Mouse (Mus musculus) embryonic facial prominence, embryonic 14.5 days (tissue): ENCODE results near the gene Adcy5. TPM values are rescaled to one million over a fixed set of nuclear protein-coding genes. Genes with fewer than 3 reads are reported as not detected.

ENCODE experiments used
- ATAC-seq: fragments of 200-750 bp; cut with Nextera tagmentation; 2 replicates; pipeline ENCODE4 v1.8.0; 2017; ENCODE audit warnings: low read depth, moderate number of reproducible peaks, moderate TSS enrichment
- DNase-seq: peaks from one replicate; pipeline ENCODE4 v3.0.0-alpha.2; 2015; ENCODE audit warnings: low spot score
- H3K27ac ChIP-seq: fragments of 300-500 bp; sonication (generic); replicated peaks from 2 replicates; pipeline ENCODE4 v1.5.1; 2014; ENCODE audit warnings: low read depth, mild to moderate bottlenecking, low read length, moderate library complexity
- H3K27me3 ChIP-seq: fragments of 300-500 bp; sonication (generic); replicated peaks from 2 replicates; pipeline ENCODE4 v1.6.1; 2014; ENCODE audit warnings: low read length; ENCODE audit not compliant: control insufficient read depth, insufficient read depth
- H3K36me3 ChIP-seq: fragments of 300-500 bp; sonication (generic); 2 replicates; pipeline ENCODE4 v1.6.1; 2014; ENCODE audit warnings: low read length, mixed read lengths; ENCODE audit not compliant: control insufficient read depth, insufficient read depth
- H3K4me1 ChIP-seq: fragments of 300-500 bp; sonication (generic); 2 replicates; pipeline ENCODE4 v1.6.1; 2014; ENCODE audit warnings: antibody characterized with exemption, low read length; ENCODE audit not compliant: control insufficient read depth, insufficient read depth
- H3K4me2 ChIP-seq: fragments of 300-500 bp; sonication (generic); 2 replicates; pipeline ENCODE4 v1.6.1; 2014; ENCODE audit warnings: low read depth, mild to moderate bottlenecking, low read length, moderate library complexity, mixed read lengths
- H3K4me3 ChIP-seq: fragments of 300-500 bp; sonication (generic); 2 replicates; pipeline ENCODE4 v1.5.1; 2014; ENCODE audit warnings: low read depth, mild to moderate bottlenecking, low read length
- H3K9ac ChIP-seq: fragments of 300-500 bp; sonication (generic); 2 replicates; pipeline ENCODE4 v1.6.1; 2014; ENCODE audit warnings: low read depth, mild to moderate bottlenecking, low read length, moderate library complexity, mixed read lengths
- H3K9me3 ChIP-seq: fragments of 300-500 bp; sonication (generic); 2 replicates; pipeline ENCODE4 v1.6.1; 2016; ENCODE audit warnings: low read length; ENCODE audit not compliant: control insufficient read depth
- WGBS: fragments of 180-500 bp; shearing (Covaris S2); extraction: QIAGEN DNeasy Blood & Tissue Kit; methylation state at CpG from one replicate; pipeline ENCODE4 v1.1.7; 2014; 5-methylcytosine and 5-hydroxymethylcytosine counted together
- polyA plus RNA-seq: library from polyadenylated mRNA; unstranded; fragments of >200 nt; fragmentation: Nextera tagmentation; extraction: Ambion mirVana; gene quantifications from 2 replicates; pipeline ENCODE4 v1.2.1, GENCODE M21; 2014

Gene Adcy5
- polyA plus RNA-seq, 1 experiment from 2014 or later = 3.1 TPM

GRCm38 (mm10) chr16:35272417-35272816 is 117.7 kb downstream of the Adcy5 start:
- WGBS = 46% methylated on average over 4 of the region's 4 CpGs
- no peak overlapping the region for H3K9ac ChIP-seq
- no peak for ATAC-seq
- no peaks in the 10 kb centered on the region for H3K36me3 ChIP-seq
- H3K4me2 ChIP-seq = no peak overlapping the region
- H3K27ac ChIP-seq = no peak overlapping the region; the same call in 1 of the 2 replicates
- no peaks in the 10 kb centered on the region for H3K9me3 ChIP-seq
- peak; percentile 39 for DNase-seq
- no peaks in the 10 kb centered on the region for H3K27me3 ChIP-seq
- no peaks in the 10 kb centered on the region for H3K4me1 ChIP-seq
- no peak overlapping the region for H3K4me3 ChIP-seq

GRCm38 (mm10) chr16:35278166-35278565 is 123.5 kb downstream of the Adcy5 start:
- Histone ChIP-seq H3K9ac (no peak overlapping the region), H3K36me3 (no peaks in the 10 kb centered on the region), H3K4me1 (no peaks in the 10 kb centered on the region), H3K4me3 (no peak overlapping the region), H3K4me2 (no peak overlapping the region), H3K27ac (no peak overlapping the region), H3K27me3 (no peaks in the 10 kb centered on the region), H3K9me3 (no peaks in the 10 kb centered on the region)
- no peak for ATAC-seq
- WGBS = 77% methylated on average over 6 of the region's 6 CpGs
- DNase-seq = no peak

- WGBS = 80% methylated on average over 2 of the region's 2 CpGs
- Histone ChIP-seq H3K9ac (no peak overlapping the region), H3K4me2 (no peak overlapping the region), H3K4me1 (no peaks in the 10 kb centered on the region), H3K27ac (no peak overlapping the region), H3K27me3 (no peaks in the 10 kb centered on the region), H3K9me3 (no peaks in the 10 kb centered on the region), H3K36me3 (0 out of 2 replicates have a peak, but pooled peaks cover 7% of the 10 kb centered on the region), H3K4me3 (no peak overlapping the region)
- ATAC-seq (no peak), DNase-seq (no peak)
Measured at GRCm38 (mm10) chr16:35282456-35282855, 127.8 kb downstream of the Adcy5 start.

- 0 out of 2 replicates have a peak, but pooled peaks cover 7% of the 10 kb centered on the region for H3K36me3 ChIP-seq
- ATAC-seq = no peak
- 70% methylated on average over 9 of the region's 9 CpGs for WGBS
Measured at GRCm38 (mm10) chr16:35285821-35286220, 131.1 kb downstream of the Adcy5 start.

GRCm38 (mm10) chr16:35287244-35287643 is 132.6 kb downstream of the Adcy5 start:
- Histone ChIP-seq H3K27ac (no peak overlapping the region), H3K36me3 (0 out of 2 replicates have a peak, but pooled peaks cover 7% of the 10 kb centered on the region), H3K4me1 (no peaks in the 10 kb centered on the region), H3K27me3 (no peaks in the 10 kb centered on the region), H3K9me3 (no peaks in the 10 kb centered on the region), H3K4me3 (no peak overlapping the region), H3K9ac (no peak overlapping the region), H3K4me2 (no peak overlapping the region)
- ATAC-seq = no peak
- WGBS = 86% methylated on average over 5 of the region's 5 CpGs
- DNase-seq = no peak

More at GRCm38 (mm10) chr16:35285821-35286220, 131.1 kb downstream of the Adcy5 start:
- Histone ChIP-seq H3K4me1 (no peaks in the 10 kb centered on the region), H3K9ac (no peak overlapping the region), H3K4me3 (no peak overlapping the region), H3K27ac (no peak overlapping the region), H3K9me3 (no peaks in the 10 kb centered on the region), H3K27me3 (no peaks in the 10 kb centered on the region), H3K4me2 (no peak overlapping the region)
- no peak for DNase-seq

GRCm38 (mm10) chr16:35297786-35298185 is 143.1 kb downstream of the Adcy5 start:
- Histone ChIP-seq H3K9ac (no peak overlapping the region), H3K27me3 (no peaks in the 10 kb centered on the region), H3K36me3 (0 out of 2 replicates have a peak, but pooled peaks cover 1% of the 10 kb centered on the region), H3K4me1 (no peaks in the 10 kb centered on the region), H3K4me2 (no peak overlapping the region), H3K27ac (no peak overlapping the region), H3K4me3 (no peak overlapping the region), H3K9me3 (no peaks in the 10 kb centered on the region)
- DNase-seq (no peak), ATAC-seq (no peak)
- 74% methylated on average over 5 of the region's 5 CpGs for WGBS

- Histone ChIP-seq H3K4me3 (no peak overlapping the region), H3K4me2 (no peak overlapping the region), H3K27ac (no peak overlapping the region), H3K9ac (no peak overlapping the region), H3K27me3 (no peaks in the 10 kb centered on the region), H3K4me1 (no peaks in the 10 kb centered on the region), H3K9me3 (no peaks in the 10 kb centered on the region), H3K36me3 (0 out of 2 replicates have a peak, but pooled peaks cover 14% of the 10 kb centered on the region)
- DNase-seq (no peak), ATAC-seq (no peak)
- 86% methylated on average over 4 of the region's 6 CpGs for WGBS
Measured at GRCm38 (mm10) chr16:35300156-35300555, 145.5 kb downstream of the Adcy5 start.

- H3K36me3 ChIP-seq = peaks cover 21% of the 10 kb centered on the region; the same call in 1 of the 2 replicates
- no peak overlapping the region for H3K27ac ChIP-seq
- no peaks in the 10 kb centered on the region for H3K4me1 ChIP-seq
- H3K4me3 ChIP-seq = no peak overlapping the region
- no peak overlapping the region for H3K9ac ChIP-seq
- peak; percentile 56 for DNase-seq
- no peak overlapping the region for H3K4me2 ChIP-seq
- 43% methylated on average over 7 of the region's 7 CpGs for WGBS
- no peaks in the 10 kb centered on the region for H3K9me3 ChIP-seq
- no peaks in the 10 kb centered on the region for H3K27me3 ChIP-seq
- ATAC-seq = no peak
Measured at GRCm38 (mm10) chr16:35302441-35303280, 148.0 kb downstream of the Adcy5 start.

GRCm38 (mm10) chr16:35303721-35304120 is 149.0 kb downstream of the Adcy5 start:
- 88% methylated on average over 6 of the region's 6 CpGs for WGBS
- no peak for DNase-seq
- H3K4me2 ChIP-seq = no peak overlapping the region

More at GRCm38 (mm10) chr16:35303721-35304120, 149.0 kb downstream of the Adcy5 start:
- no peaks in the 10 kb centered on the region for H3K9me3 ChIP-seq
- H3K4me3 ChIP-seq = no peak overlapping the region
- H3K27me3 ChIP-seq = no peaks in the 10 kb centered on the region
- no peaks in the 10 kb centered on the region for H3K4me1 ChIP-seq
- ATAC-seq = no peak
- H3K36me3 ChIP-seq = peaks cover 21% of the 10 kb centered on the region; the same call in 1 of the 2 replicates
- no peak overlapping the region for H3K9ac ChIP-seq
- H3K27ac ChIP-seq = no peak overlapping the region
